Mouse (Mus musculus): ENCODE measurements at regions not wholly inside any gene's neighbourhood (a gene's known extent, or its start where the extent isn't known, plus 50 kb on each side); places are given as distances from the start of the nearest gene placed in this dataset.

DNA sequence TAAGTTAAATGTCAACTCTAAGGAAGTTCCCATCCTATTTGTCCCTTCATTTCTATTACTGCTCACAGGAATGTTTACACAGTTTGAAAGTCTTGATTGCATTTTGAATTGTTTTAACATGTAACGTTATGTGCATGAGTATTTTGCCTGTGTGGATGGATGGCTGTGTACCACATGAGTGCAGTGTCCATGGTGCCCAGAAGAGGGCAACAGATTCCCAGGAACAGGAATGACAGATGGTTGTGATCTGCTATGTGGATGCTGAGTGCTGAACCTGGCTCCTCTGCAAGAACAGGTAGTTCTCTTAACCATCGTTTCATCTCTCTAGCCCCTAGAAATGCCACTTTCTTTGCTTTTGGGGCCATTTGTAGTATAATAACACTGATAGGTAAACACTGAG is 597.9 kb upstream of the Zwint start:
- DNase-seq: no peak

DNA sequence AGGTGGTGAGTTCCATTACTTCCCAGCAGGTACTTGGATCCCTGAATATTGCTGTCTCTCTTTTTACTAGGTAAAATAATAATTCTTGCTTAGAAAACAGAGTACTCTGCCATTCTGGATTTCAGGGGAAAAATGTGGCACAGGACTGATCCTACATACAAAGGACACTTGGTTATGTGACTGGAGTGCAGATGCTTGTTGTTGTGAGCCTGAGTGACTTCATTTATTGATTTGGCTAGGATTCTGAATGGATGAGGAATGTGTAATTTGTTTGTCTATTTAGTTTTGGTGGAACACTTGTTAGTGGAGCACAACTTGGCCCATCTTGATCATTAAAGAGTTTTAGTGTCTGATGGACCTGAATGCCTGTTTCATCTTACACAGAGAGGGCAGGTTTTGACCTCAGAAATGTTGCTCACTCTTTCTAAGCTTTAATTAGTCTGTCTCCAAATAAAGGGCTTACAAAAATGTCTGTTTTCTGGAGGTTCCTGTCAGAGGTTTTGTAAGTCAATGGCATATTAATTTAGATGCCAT is 583.4 kb upstream of the Zwint start:
- no peak for DNase-seq

DNA sequence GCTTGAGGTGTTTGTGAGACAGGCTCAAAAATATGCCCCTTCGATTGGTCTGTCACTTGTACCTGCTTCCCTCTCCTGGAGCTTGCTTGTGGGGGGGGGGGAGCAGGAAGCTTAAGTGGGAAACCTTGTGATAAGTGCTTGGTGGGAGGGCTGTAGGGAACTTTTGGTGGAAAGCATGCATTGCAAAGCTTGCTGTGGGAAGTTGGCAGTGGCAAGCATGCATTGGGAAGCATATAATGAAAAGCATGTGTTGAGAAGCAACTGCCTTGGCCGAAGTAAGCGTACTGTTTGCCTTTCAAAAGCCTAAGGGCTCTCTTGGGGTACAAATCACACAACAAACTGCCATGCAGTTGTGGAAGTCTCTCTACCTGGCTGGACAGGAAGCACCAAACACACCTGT is 576.3 kb upstream of the Zwint start:
- DNase-seq: no peak

DNA sequence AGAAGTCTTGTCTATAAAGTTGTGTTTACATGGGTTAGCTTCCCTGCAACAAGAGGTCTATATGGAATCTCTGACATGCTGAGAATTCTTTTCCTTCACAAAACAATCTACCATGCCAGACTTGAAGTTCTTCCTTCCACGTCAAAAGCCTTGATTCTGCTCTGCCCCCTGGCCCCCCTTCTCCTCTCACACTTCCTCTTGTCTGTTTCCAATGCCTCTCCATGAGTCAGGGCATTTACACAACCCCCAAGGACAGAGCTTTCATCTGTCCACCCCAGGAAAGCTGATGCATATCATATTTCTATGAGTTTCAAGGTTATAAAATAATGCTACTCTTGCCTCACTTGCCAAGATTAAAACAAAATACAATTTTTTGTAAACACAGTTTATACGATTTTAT is 557.7 kb upstream of the Zwint start:
- DNase-seq: peak; percentile 88

DNA sequence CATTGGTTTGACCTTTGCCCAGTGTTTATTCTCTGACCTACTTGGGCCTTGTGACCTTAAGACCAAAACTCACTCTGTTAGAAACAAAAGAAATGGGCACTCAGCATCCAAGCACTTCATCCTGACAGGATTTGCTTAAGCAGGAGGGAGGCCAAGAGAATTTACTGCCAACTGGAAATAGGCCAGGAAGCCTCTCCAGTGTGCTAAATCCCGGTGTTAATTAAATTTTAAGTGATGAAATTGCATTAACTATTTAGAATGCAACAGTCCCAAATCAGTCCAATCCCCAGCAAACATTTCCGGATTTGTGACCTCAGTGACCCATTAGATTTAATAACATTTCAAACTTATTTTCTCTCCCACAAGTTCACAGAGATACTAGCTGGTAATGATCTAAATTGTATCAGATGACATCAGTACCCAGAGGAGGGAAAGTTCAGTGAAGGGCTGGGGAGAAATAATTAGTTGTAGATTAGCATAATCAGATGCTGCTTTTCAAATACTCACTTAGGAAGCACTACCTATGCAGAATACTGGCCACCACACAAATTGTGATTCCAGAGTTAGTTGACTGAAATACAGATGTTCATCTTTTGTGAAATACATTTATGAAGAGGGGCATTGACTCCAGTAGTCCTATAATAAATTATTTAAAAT is 555.4 kb upstream of the Zwint start:
- peak; percentile 25 for DNase-seq

DNA sequence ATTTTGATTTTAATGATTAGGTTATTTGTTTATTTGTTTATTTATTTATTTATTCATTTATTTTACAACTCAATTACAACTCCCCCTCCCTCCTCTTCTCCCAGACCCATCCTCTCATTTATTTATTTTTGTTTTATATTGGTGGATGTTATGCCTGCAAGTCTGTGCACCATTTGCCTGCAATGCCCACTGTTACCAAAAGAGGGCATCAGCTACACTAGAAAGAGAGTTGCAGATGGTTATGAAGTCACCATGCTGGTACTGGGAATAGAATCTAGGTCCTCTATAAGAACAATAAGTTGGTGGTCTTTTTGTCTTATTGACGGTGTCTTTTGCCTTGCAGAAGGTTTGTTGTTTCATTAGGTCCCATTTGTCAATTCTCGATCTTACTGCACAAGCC is 535.2 kb upstream of the Zwint start:
- no peak for DNase-seq

DNA sequence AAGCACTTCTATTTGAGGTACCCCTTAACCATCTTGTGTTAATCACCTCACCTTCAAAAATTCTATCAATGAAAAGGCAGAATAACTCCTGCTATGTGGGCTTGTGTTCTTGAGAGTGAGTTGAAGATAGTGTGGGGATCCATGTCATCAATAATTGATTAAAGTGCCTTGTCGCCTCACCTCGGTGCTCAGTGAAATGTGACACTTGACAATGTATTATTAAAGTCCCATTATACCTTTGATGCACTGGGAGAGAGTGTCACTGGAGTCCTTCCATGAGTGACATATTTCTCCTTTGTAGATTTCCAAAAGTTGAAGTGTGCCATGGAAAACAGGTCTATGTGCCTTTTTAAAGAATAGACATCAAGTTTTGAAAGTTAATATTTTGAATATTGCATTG is 522.2 kb upstream of the Zwint start:
- no peak for DNase-seq
